Mouse (Mus musculus) ES-Bruce4 (cell line): Measurements from ENCODE around the gene Kcns1. TPM values are rescaled to one million over a fixed set of nuclear protein-coding genes. Genes with fewer than 3 reads are reported as not detected.
"Not testable (repeated sequence)": the region's sequence is repeated elsewhere in the genome, so short reads cannot be mapped to it uniquely, and the experiment has no call there.

Experiments
- H3K27ac ChIP-seq: 2 replicates; pipeline ENCODE4 v1.5.1; 2012; ENCODE audit warnings: low read length, inconsistent platforms; ENCODE audit not compliant: insufficient read depth
- H3K27me3 ChIP-seq: 2 replicates; pipeline ENCODE4 v1.6.1; 2012; ENCODE audit warnings: mild to moderate bottlenecking, low read length, inconsistent platforms; ENCODE audit not compliant: control insufficient read depth, poor library complexity, insufficient read depth, severe bottlenecking
- H3K36me3 ChIP-seq: 2 replicates; pipeline ENCODE4 v1.6.1; 2012; ENCODE audit warnings: inconsistent platforms, mild to moderate bottlenecking, low read length, moderate library complexity; ENCODE audit not compliant: control insufficient read depth, poor library complexity, insufficient read depth, severe bottlenecking
- H3K4me1 ChIP-seq: one replicate; pipeline ENCODE4 v1.8.1; 2011; ENCODE audit warnings: low read length; ENCODE audit not compliant: control insufficient read depth, insufficient read depth
- H3K4me3 ChIP-seq: 2 replicates; pipeline ENCODE4 v1.5.1; 2011; ENCODE audit warnings: low read depth, mild to moderate bottlenecking, low read length
- H3K9ac ChIP-seq: 2 replicates; pipeline ENCODE4 v1.6.1; 2012; ENCODE audit warnings: low read depth, mild to moderate bottlenecking, inconsistent platforms; ENCODE audit not compliant: poor library complexity, severe bottlenecking
- H3K9me3 ChIP-seq: replicated peaks from 2 replicates; pipeline ENCODE4 v1.6.1; 2012; ENCODE audit warnings: mild to moderate bottlenecking, low read length, inconsistent platforms; ENCODE audit not compliant: control insufficient read depth, poor library complexity, insufficient read depth, severe bottlenecking
- CTCF ChIP-seq: IDR thresholded peaks from one replicate; pipeline ENCODE4 v1.8.1; 2011; ENCODE audit warnings: low read depth, low read length
- EP300 ChIP-seq: IDR thresholded peaks from 2 replicates; pipeline ENCODE4 v1.6.1; 2011; ENCODE audit warnings: low read depth, low read length; ENCODE audit not compliant: insufficient read depth
- POLR2A ChIP-seq: IDR thresholded peaks from one replicate; pipeline ENCODE4 v1.8.1; 2011; ENCODE audit warnings: low read length; ENCODE audit not compliant: insufficient read depth
- polyA plus RNA-seq: library from polyadenylated mRNA; stranded (reverse); fragments of >200 nt; gene quantifications from 2 replicates; pipeline ENCODE4 v1.2.4, GENCODE M21; 2011; ENCODE audit warnings: low read depth; ENCODE audit not compliant: missing spikeins, insufficient read depth, insufficient read length

The Kcns1 gene
- 0.22 and 0.24 TPM in 2 replicates for polyA plus RNA-seq

DNA sequence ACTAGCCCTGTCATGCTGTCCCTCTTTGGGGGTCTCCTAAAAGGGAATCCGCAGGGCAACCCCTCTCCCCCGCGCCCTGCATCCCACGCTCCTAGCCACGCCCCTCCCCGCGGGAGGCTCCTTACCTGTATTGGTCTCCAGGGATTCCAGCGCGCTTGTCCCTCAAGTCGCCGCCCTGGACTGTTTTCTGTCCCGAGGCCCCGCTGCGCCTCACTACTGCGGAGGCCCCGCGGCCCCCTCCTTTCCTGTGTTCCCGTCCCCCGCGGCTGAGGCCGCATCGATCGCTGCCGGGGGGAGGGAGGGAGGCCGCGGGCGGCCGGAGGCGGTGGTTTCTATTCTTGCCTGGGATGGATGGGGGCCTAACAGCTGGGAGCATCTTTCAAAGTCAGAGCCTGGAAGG is at the start of gene Kcns1:
Gene Kcns1, minus strand, starts transcription at position 212 of the 400 bp plus-strand sequence.
- Histone ChIP-seq H3K4me3 (no peak within 1 kb of the TSS), H3K9ac (no peak within 1 kb of the TSS), H3K27ac (no peak within 1 kb of the TSS), H3K27me3 (peaks cover 16% of the 10 kb centered on the region), H3K9me3 (no peaks in the 10 kb centered on the region), H3K36me3 (no peaks in the 10 kb centered on the region), H3K4me1 (no peaks in the 10 kb centered on the region)
- TF ChIP-seq POLR2A (no peak), EP300 (no peak), CTCF (no peak)

DNA sequence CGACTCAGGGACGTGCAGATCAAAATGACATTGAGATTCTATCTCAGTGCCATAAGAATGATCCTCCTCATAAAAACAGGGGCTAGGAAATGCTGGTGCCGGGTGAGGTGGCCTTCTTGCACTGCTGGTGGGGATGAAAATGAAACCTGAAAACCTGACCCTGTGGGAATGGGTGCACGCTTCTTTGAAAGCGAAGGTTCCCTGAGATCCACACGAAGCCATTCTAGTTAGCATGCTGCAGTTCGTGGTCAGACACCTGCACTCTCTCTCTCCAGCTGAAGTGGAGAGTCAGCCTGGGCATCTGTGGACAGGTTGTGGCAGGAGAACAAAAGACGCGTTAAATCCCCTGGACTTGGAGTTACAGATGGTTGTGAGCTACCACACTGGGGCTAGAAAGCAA is 48.4 kb upstream of the Kcns1 start:
- H3K27ac ChIP-seq: no peak overlapping the region
- H3K9ac ChIP-seq: no peak overlapping the region
- no peak for TF ChIP-seq CTCF
- no peak for TF ChIP-seq POLR2A
- no peak for TF ChIP-seq EP300
- H3K4me1 ChIP-seq: no peaks in the 10 kb centered on the region
- no peaks in the 10 kb centered on the region for H3K9me3 ChIP-seq
- H3K36me3 ChIP-seq: no peaks in the 10 kb centered on the region
- no peak overlapping the region for H3K4me3 ChIP-seq
- no peaks in the 10 kb centered on the region for H3K27me3 ChIP-seq

DNA sequence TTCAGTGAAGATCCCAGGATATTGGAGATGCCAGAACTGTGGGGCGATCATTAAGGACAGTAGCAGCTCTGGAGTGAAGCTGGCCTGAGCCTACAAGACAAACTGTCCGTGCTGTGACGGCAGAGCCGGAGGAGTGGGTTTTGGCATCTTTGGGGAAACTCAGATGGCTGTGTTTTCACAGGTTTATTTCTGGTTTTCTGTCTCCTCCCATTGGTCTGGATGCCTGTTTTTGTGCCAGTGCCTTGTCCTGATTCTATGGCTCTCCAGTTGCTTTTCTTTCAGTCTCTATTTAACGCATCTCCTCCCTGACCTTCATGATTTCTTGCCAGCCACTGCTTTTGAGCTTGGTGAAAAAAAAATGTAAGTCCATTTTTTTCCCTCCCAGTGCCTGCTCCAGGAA is 41.8 kb upstream of the Kcns1 start:
- Histone ChIP-seq H3K9me3 (no peaks in the 10 kb centered on the region), H3K9ac (no peak overlapping the region), H3K27ac (no peak overlapping the region), H3K4me3 (no peak overlapping the region), H3K36me3 (no peaks in the 10 kb centered on the region), H3K4me1 (no peaks in the 10 kb centered on the region), H3K27me3 (no peaks in the 10 kb centered on the region)
- TF ChIP-seq CTCF (no peak), POLR2A (no peak), EP300 (no peak)

DNA sequence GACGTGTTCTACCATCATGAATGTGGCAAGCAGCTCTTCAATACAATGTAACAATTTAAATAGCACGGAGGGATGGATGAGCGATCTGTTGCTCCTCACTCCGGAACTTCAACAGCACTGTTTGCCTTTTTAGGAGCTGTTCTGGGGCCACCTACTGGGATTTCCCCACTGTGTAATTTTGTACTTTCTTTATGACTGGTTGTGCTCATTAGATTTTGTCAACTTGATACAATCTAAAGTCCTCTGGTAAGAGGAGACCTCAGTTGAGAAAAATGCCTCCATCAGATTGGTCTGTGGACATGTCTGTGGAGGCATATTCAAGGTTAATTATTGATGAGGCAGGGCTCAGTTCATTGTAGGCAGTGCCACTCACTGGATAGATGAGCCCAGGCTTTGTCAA is 40.0 kb upstream of the Kcns1 start:
- no peak overlapping the region for H3K4me3 ChIP-seq
- H3K27ac ChIP-seq: no peak overlapping the region
- H3K4me1 ChIP-seq: no peaks in the 10 kb centered on the region
- no peaks in the 10 kb centered on the region for H3K27me3 ChIP-seq
- H3K9me3 ChIP-seq: peaks cover 3% of the 10 kb centered on the region; the same call in 1 of the 2 replicates
- H3K36me3 ChIP-seq: no peaks in the 10 kb centered on the region
- no peak for TF ChIP-seq EP300
- no peak for TF ChIP-seq POLR2A
- no peak for TF ChIP-seq CTCF
- H3K9ac ChIP-seq: no peak overlapping the region

DNA sequence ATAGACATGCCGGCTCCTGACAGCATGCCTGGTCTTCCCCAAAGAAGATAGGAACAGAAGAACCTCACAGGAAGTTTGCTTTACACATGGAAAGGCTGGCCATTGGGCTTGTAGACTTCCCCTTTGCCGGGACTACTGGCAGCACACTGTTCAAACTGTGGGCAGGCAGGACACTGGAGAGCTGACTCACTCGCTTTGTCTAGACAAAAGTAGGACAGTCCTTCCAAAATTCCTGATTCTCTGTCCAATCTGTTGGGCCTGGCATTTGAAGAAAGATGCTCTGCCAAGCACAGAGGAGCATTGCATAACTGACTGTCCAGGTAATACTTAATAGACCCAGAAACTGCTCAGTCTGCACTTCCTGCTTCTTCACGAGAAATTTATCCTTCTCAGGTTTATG is 35.8 kb upstream of the Kcns1 start:
- H3K4me1 ChIP-seq: no peaks in the 10 kb centered on the region
- no peaks in the 10 kb centered on the region for H3K27me3 ChIP-seq
- TF ChIP-seq EP300 (no peak), CTCF (no peak), POLR2A (no peak)
- no peak overlapping the region for H3K4me3 ChIP-seq
- no peak overlapping the region for H3K27ac ChIP-seq
- H3K36me3 ChIP-seq: no peaks in the 10 kb centered on the region
- no peak overlapping the region for H3K9ac ChIP-seq
- peaks cover 4% of the 10 kb centered on the region; the same call in 1 of the 2 replicates for H3K9me3 ChIP-seq

GRCm38 (mm10) chr2:164206011-164206410 is 35.1 kb upstream of the Kcns1 start:
- not testable (repeated sequence) for H3K36me3 ChIP-seq, H3K4me1 ChIP-seq, H3K27me3 ChIP-seq, H3K9ac ChIP-seq, H3K27ac ChIP-seq, H3K9me3 ChIP-seq, H3K4me3 ChIP-seq
